In genomic region chr2:151603630-151604029, GRCm38 (mm10) we compare ENCODE assay signal across 10 mouse cellular contexts. TPM values are rescaled to one million over a fixed set of nuclear protein-coding genes. Genes with fewer than 3 reads are reported as not detected.
DNase-seq lines count a peak whose midpoint lies in the region; ATAC-seq and TF ChIP-seq lines count a peak whose summit lies in the region.
"Had no signal": no experiment of that assay in that cellular context is flagged by ENCODE, and none has a peak within 500 bp of the region (broad histone marks: within the 10 kb centered on the region; RNA-seq: fewer than 3 reads in every experiment).

No protein-coding gene starts in this region.

- 0 out of 2 replicates have a peak, but pooled peaks have one; percentile 8 for TF ChIP-seq POLR2A in cortical plate, adult 2 months (IDR thresholded peaks at IDR 0.05; ENCODE audit: extremely low read depth, insufficient read depth, low read length)

- TF ChIP-seq CTCF in cortical plate, adult 2 months (IDR thresholded peaks at IDR 0.05; ENCODE audit: extremely low read depth, insufficient read depth, low read length), result no peak

- no peaks in the 10 kb centered on the region for H3K9me3 ChIP-seq in hindbrain, embryonic 10.5 days
- no peaks in the 10 kb centered on the region for H3K9me3 ChIP-seq in midbrain, embryonic 13.5 days
- H3K9me3 ChIP-seq in heart, embryonic 11.5 days (replicated peaks; ENCODE audit: control insufficient read depth, low read length), result no peaks in the 10 kb centered on the region

- H3K4me1 ChIP-seq in cortical plate, adult 2 months (ENCODE audit: control insufficient read depth, insufficient read depth, low read length), result peaks cover 36% of the 10 kb centered on the region
- peaks cover 53% of the 10 kb centered on the region for H3K4me1 ChIP-seq in hindbrain, embryonic 10.5 days (replicated peaks)
- peaks cover 41% of the 10 kb centered on the region for H3K4me1 ChIP-seq in midbrain, embryonic 13.5 days (replicated peaks)
- H3K4me1 ChIP-seq in heart, embryonic 11.5 days (ENCODE audit: control insufficient read depth, insufficient read depth, low read length), result peaks cover 9% of the 10 kb centered on the region

- peak overlapping the region; percentile 84; the same call in 1 of the 2 replicates for H3K27ac ChIP-seq in cortical plate, adult 2 months (ENCODE audit: insufficient read depth, low read length)
- peak overlapping the region; percentile 81 for H3K27ac ChIP-seq in hindbrain, embryonic 10.5 days
- peak overlapping the region; percentile 25 for H3K27ac ChIP-seq in midbrain, embryonic 13.5 days
- no peak overlapping the region for H3K27ac ChIP-seq in heart, embryonic 11.5 days (ENCODE audit: low read depth, low read length)

- 12% methylated on average over 4 of the region's 4 CpGs for WGBS in hindbrain, embryonic 10.5 days
- 4% methylated on average over 4 of the region's 4 CpGs for WGBS in midbrain, embryonic 13.5 days
- WGBS in heart, embryonic 11.5 days (ENCODE audit: insufficient replicate concordance), result 57% methylated on average over 4 of the region's 4 CpGs

- H3K9ac ChIP-seq in midbrain, embryonic 13.5 days (replicated peaks), result 0 out of 2 replicates have a peak overlapping the region, but pooled peaks have one; percentile 4
- H3K9ac ChIP-seq in heart, embryonic 11.5 days (ENCODE audit: low read depth, low read length), result no peak overlapping the region

- peak; percentile 88 for ATAC-seq in midbrain, embryonic 13.5 days
- no peak for ATAC-seq in heart, embryonic 11.5 days (replicated peaks; ENCODE audit: insufficient number of reproducible peaks, low FRiP score, low TSS enrichment)

- no peak overlapping the region for H3K4me2 ChIP-seq in midbrain, embryonic 13.5 days (replicated peaks)
- H3K4me2 ChIP-seq in heart, embryonic 11.5 days, result no peak overlapping the region

- no peaks in the 10 kb centered on the region for H3K27me3 ChIP-seq in hindbrain, embryonic 10.5 days (ENCODE audit: insufficient read depth, poor library complexity, severe bottlenecking)
- H3K27me3 ChIP-seq in midbrain, embryonic 13.5 days, result no peaks in the 10 kb centered on the region
- H3K27me3 ChIP-seq in heart, embryonic 11.5 days (ENCODE audit: control insufficient read depth, insufficient read depth, low read length), result peaks cover 9% of the 10 kb centered on the region; the same call in 1 of the 2 replicates

- peak; percentile 32 for DNase-seq in cerebellum, adult 9-10 months
- DNase-seq in cerebellum, adult 11 months, result no peak
- DNase-seq in hindbrain, embryonic 10.5 days (ENCODE audit: low spot score), result peak; percentile 68
- no peak for DNase-seq in spleen, postnatal 10 days (ENCODE audit: low spot score in 2 of 2)
- DNase-seq in frontal cortex, postnatal 25 days (ENCODE audit: low spot score in 2 of 2), result no peak
- DNase-seq: B cell, adult 2 months had no signal

- no peak overlapping the region for H3K4me3 ChIP-seq in cortical plate, adult 2 months (ENCODE audit: insufficient read depth, low read length)
- no peak overlapping the region for H3K4me3 ChIP-seq in hindbrain, embryonic 10.5 days
- H3K4me3 ChIP-seq in midbrain, embryonic 13.5 days (replicated peaks), result no peak overlapping the region
- H3K4me3 ChIP-seq in heart, embryonic 11.5 days (ENCODE audit: low read depth, low read length), result no peak overlapping the region
- H3K4me3 ChIP-seq: myocyte had no signal

- no peaks in the 10 kb centered on the region for H3K36me3 ChIP-seq in hindbrain, embryonic 10.5 days
- peaks cover 7% of the 10 kb centered on the region for H3K36me3 ChIP-seq in midbrain, embryonic 13.5 days
- no peaks in the 10 kb centered on the region for H3K36me3 ChIP-seq in heart, embryonic 11.5 days (ENCODE audit: control insufficient read depth, insufficient read depth, low read length)

RNA-seq across cellular contexts. Expression of gene Snph, which starts 28.8 kb away (rescaled TPM):
- polyA plus RNA-seq in cortical plate, adult 2 months (2012; rRNA removed), result 170 and 186 TPM in 2 replicates
- 1.0 and 2.6 TPM in 2 replicates for polyA plus RNA-seq in hindbrain, embryonic 10.5 days (2016; fragmentation: Nextera tagmentation; extraction: Ambion mirVana)
- polyA plus RNA-seq in midbrain, embryonic 13.5 days (2015; fragmentation: Nextera tagmentation; extraction: Ambion mirVana), result 9.4 and 12.6 TPM in 2 replicates
- 0.30 and 0.75 TPM in 2 replicates for polyA plus RNA-seq in heart, embryonic 11.5 days (2014; fragmentation: Nextera tagmentation; extraction: Ambion mirVana)
- polyA plus RNA-seq: myocyte had no signal

RNA-seq across cellular contexts. Expression of gene Sdcbp2, which starts 31.2 kb away (rescaled TPM):
- polyA plus RNA-seq in cortical plate, adult 2 months (2012; rRNA removed), result 1.8 TPM in 2 replicates
- 0.67 and 0.97 TPM in 2 replicates for polyA plus RNA-seq in hindbrain, embryonic 10.5 days (2016; fragmentation: Nextera tagmentation; extraction: Ambion mirVana)
- polyA plus RNA-seq in midbrain, embryonic 13.5 days (2015; fragmentation: Nextera tagmentation; extraction: Ambion mirVana), result 0.61 and 0.62 TPM in 2 replicates
- 0.70 and 1.3 TPM in 2 replicates for polyA plus RNA-seq in heart, embryonic 11.5 days (2014; fragmentation: Nextera tagmentation; extraction: Ambion mirVana)

Comparison
In these comparisons a context has a peak if more than half of its experiments do, and no peak if none do; other contexts are left out.
1. DNase-seq: peak in cerebellum, adult 9-10 months (single experiment) and hindbrain, embryonic 10.5 days (single experiment); none in cerebellum, adult 11 months (single experiment), spleen, postnatal 10 days (0 of 2) and frontal cortex, postnatal 25 days (0 of 2).
2. RNA of gene Snph, which starts 28.8 kb away (polyA plus RNA-seq): 170 to 186 TPM in cortical plate, adult 2 months; 9.4 to 12.6 TPM in midbrain, embryonic 13.5 days, 1.0 to 2.6 TPM in hindbrain, embryonic 10.5 days and 0.30 to 0.75 TPM in heart, embryonic 11.5 days; every median in the first group is over 10 times any median in the second.